Mouse (Mus musculus) thymus, postnatal 10 days (tissue): Measurements from ENCODE around the gene Katnb1.

Experiments
- DNase-seq, 2 experiments: peaks; one replicate each; pipeline ENCODE4 v3.0.0; 2021; ENCODE audit warnings: low spot score in 2 of 2

The Katnb1 gene

DNA sequence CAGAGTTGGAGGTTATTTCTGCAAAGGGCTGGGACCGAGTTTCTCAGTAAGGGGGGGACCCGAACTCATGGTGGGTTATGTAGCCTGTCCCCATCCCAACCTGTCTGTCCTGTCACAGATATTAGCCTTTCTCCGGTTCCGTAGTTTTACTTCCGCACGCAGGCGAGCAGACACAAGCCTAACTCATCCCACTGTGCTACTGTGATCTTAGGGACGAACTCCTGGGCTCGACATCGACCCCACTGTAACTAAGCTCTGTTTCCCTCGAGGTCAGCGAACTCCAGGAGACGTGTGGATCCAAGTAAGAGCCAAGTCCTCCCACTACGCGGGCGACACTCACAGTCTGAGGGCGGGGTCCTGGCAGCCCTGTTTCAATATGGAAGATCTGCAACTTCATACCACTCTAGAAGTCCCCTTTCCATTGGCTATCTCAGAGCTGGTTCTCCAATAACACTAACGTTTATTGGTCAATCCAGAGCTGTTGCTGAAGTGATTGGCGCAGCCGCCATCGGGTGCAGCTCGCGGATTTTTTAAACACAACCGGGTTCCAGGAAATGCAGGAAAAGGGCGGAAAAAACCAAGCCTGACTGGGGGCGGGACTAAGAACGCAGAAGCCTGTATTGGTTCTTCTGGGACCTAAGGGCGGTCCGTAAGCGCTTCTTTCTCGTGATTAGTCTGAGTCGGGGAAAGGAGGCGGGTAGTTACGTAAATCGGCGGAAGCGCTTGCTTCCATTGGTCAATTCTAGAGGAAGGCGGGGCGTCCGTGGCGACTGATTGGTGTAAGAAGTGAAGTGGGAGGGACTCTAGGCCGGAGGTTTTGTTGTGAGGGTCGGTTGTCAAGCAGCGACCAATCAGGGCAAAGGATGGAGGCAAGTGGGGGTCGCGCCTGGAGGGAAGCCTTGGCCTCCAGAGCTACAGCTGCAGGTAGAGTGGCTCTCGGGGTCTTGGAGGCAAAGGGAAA is at the start of gene Katnb1:
Katnb1 (plus strand) TSS at position 806 of the 961 bp plus-strand sequence.
- DNase-seq = peak; percentile 97 to 99

DNA sequence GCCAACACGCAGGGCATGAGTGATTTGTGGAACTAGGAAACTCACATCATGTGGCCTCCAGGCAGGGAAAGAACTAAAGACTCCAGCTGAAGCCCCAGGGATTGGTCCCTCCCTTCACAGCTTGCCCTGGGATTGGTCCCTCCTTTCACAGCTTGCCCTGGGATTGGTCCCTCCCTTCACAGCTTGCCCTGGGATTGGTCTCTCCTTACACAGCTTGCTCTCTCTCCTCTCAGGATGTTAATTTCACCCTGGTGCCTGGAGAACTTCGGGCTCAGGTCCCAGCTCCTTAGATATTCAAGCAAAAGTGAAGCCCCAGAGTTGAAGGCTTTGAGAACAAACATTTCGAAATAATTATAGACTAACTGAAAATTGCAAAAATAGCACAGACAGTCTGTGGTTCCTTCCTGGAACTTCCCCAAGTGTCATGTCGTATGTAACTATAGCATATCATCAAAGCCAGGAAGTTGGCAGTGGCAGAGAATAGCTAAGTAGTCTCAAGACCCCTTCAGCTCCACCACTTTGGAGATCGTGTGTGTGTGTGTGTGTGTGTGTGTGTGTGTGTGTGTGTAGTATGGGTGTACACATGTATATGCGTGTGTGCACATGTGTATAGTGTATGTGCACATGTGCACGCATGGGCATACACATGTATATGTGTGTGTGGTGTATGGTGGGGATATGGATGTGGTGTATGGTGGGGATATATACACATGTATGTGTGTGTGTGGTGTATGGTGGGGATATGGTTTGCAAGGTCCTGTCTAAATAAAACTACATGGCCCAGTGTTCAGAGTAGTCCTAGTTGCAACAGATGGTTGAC is 43.7 kb upstream of the Katnb1 start:
- DNase-seq = no peak

DNA sequence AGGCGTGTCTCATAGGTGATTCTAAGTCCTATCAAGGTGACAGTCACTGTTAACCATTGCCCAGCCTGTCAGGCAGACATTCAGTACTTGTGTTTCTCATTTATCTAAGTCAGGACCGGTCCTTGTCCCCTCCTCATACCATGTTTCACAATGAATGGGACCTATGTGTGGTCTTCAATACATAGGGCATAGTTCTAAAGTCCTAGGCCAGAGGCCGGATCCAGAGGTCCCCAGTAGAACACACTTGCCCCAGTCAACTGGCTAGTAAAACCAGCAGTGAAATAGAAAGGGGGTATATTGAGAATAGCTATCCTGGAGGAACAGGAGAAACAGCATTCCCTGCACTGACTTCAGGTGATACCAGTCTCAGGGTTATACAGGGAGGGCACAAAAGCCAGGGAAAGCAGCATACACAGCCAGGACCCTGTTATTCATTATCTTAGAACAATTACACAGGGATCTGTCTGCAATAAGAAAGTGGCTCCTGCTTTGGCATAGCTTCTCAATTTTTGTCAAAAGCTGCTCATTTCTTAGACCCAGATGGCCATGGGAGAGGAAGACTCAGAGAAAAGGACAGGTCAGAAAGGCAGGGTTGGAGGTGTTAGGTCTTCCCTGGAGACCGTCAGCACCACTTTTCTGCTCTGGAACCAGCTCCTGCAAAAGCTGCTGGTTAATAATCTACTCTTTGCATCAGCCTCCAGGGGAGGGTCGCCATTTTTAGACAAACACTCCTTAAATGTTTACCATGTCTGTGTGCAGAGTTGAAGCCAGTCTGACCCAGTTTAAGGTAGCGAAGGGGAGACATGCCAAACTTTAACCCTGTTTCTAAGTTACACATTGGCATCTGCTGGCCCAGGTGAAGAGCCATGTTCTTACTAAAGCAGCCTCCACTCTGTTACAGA is 38.9 kb upstream of the Katnb1 start:
- no peak for DNase-seq

DNA sequence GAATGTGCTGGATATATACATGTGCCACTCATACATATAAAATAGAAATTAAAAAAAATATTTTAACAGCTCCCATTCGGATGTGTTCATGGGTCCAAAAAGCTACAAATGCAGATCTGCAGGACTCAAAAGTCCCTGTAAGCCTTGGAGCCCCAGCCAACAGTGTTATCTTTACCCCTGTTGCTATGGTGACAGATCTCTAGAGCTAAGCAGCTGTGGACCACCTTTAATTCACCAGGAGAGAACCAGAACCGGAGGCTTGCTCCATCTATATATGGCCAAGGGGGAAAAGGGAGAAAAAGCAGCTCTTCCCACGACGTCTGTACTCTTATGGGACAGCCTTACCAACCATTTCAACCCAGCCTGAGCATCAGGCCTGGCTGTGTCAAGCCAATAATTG is 36.2 kb upstream of the Katnb1 start:
- DNase-seq = no peak

DNA sequence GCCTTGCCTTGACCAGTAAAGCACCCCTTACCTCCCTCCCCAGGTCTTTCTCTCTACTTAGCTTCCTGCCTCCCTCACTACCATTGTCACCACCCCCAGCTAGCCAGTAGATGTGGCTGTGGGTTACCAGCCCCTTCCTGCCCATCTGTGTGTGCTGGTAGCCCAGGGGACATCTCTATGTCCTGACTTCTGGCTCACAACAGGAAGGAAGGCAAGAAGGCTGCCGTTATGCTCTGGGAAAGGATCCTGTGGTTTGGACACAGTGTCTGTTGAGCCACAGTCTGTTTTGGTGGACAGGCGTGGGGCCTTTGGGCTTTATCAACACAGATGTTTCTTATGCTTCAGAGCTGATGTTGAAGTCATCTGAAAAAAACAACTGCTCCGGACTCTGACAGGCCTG is 34.0 kb upstream of the Katnb1 start:
- no peak for DNase-seq

DNA sequence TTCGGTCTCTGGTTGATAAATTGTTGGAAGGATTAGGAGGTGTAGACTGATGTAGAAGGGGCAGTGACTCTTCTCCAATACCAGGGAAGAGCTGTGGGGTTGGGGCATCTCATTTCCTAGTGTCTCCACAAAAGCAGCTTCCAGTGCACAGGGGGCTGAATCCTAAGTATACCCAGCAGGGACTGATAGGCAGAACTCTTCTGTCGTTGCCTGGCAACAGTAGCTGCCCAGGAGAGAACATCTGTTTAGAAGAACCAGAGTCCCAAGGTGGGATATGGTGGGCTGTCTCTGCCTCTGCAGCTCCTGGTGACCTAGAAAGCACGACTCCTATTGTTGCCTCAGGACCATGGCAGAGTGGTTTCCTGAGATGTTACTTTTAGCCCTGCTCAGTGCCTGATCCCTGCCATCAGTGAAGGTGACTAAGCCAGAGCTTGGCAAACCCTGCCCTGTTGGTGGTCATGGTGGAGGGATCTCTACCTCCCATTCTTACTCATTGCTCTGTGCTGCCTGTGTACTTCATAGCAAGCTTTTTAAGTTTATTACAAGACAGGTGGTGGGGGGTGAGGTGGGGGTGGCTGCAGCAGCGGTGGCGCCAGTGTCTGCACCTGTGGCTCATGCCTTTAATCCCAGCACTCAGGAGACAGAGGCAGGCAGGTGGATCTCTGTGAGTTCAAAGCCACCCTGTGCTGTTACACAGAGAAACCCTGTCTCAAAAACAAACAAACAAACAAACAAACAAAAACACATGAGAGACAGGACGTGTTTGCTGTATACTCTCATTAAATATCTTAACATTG is 32.9 kb upstream of the Katnb1 start:
- DNase-seq = no peak

DNA sequence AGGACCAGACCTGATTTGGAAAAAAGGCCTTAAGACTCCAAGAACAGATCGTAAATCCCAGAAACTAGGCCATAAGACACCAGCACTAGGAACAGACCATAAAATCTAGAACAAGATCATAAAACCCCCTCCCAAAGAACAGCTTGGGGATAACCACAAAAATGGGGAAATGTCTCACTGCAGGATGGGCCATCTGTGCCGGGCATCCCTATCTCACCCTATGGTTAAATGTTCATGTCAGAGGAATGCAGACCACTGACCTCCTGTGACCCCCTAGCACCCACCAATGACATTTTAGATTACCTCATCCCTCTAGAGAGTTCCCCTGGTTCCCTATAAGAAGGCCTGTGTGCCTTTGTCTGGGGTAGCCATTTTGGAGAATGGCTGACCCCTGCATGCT is 31.4 kb upstream of the Katnb1 start:
- no peak for DNase-seq

DNA sequence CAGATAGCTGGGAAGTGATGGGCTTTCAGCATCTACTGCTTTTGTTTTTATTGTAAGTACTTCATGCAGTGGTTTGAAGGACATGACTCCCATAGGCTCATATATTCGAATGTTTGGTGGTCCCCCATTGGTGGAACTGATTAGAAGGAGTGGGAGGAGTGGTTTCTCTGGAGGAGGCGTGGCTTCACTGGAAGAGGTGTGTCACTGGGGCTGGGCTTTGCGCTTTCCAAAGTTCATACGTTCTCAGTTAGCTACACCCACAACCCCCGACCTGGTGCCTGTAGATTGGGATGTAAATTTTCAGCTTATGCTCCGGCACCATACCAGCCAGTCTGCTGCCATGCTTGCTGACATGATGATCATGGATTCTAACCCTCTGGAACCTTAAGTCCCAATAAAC is 26.5 kb upstream of the Katnb1 start:
- DNase-seq = no peak

DNA sequence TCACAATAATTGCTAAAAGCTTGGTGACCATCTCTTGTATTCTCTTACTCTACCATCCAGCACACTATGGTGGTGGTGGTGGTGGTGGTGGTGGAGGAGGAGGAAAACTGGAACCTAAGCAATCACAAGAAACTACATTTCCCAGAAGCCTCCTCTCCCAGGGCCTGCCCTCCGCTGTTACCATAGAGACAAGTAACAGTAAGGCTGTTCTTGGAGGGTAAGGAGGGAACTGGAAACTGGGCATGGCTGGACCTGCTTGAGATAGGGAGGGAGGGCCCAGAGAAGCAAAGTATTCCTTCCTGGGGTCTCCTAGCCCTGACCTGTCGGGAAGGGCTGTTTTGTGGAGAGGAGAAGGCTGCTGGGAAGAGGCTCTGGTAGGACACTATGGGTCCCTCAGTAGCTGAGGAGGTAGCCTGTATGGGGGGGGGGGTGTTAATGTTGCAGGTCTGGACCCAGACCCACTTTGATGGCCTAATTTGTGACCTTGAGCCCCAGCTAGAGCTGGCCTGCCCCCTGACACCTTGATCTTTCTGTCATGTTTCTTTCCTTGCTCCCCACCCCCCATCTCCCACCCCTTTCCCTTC is 26.0 kb upstream of the Katnb1 start, which contains the start of gene Drc7:
Drc7 (plus strand) TSS at position 177 of the 584 bp plus-strand sequence.
- no peak for DNase-seq

DNA sequence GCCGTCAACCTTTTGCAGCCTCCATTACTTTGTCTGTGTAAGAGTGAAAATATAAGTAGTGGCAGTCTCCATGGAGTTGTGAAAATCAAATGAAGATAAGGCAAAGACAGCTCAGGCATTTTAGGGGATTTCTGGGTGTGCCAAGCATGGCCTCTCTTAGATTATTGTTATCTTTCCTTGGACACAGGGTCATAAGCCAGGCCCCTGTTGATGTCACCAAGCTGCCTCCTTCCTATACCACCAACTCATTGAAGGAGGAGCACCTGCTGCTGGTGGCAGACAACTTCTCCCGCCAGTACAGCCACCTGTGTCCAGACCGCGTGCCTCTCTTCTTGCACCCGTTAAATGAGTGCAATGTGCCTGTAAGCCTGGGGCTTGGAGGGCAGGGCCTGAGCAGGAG is 24.6 kb upstream of the Katnb1 start:
- no peak for DNase-seq

DNA sequence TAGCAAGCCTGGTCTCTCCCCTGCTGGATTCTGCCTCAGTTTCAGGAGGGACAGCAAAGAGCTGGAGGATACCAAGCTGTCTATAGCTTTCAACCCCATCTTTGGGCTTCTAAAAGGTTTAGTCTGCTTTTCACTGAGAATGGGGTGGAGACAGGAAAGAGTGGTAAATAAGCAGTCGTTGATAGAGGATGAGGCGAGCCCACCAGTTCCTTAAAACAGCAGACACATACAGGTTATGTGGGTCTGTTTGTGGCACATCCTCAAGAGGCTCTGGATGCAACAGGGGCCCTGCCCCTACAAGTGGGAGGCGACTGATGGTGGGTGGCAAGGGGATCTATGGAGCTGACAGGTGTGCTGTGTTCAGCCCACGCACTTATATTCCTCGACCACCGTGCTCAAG is 22.3 kb upstream of the Katnb1 start:
- no peak for DNase-seq

DNA sequence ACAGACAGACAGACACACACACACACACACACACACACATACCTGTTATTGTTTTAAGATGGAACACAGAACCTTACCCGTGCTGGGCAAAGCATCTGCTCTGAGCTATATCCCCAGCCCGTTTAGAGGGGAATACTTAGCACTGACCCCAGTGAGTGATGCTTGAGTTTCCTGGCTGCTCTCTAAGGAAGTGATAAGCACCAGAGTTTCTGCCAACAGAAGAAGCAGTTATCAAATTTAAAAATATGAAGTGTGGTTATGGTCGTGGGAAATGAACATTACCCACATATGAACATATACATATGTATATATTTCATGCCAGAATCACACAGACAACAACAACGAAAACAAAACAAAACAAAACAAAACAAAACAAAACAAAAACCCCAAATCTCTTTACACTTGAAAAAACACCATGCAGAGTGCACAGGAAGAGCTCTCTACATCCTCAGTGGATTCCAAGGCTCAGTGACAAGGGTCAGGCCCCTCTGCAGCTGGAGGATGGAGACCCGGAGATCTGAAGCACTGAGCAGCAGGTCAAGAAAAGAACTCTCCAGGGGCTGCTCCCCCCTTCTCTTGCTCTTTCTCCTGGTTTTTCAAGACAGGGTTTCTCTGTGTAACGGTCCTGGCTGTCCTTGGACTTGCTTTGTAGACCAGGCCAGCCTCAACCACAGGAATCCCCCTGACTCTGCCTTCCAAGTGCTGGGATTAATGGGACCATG is 21.0 kb upstream of the Katnb1 start:
- no peak for DNase-seq

DNA sequence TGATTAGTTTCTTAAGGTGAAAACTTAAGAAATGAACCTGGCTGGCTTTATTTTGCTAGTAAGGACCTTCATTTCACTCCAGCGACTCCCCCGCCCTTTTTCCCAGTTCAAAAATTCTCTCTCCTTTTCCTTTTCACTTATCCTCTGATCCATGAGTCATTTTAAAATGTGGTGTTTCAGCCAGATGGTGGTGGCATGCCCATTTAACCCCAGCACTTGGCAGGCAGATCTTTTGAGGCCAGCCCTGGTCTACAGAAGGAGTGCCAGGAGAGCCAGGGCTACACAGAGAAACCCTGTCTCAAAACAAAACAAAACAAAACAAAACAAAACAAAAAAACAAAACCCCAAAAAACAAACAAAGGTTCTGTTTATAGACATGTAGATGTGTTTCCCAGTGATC is 16.5 kb upstream of the Katnb1 start:
- DNase-seq = no peak

DNA sequence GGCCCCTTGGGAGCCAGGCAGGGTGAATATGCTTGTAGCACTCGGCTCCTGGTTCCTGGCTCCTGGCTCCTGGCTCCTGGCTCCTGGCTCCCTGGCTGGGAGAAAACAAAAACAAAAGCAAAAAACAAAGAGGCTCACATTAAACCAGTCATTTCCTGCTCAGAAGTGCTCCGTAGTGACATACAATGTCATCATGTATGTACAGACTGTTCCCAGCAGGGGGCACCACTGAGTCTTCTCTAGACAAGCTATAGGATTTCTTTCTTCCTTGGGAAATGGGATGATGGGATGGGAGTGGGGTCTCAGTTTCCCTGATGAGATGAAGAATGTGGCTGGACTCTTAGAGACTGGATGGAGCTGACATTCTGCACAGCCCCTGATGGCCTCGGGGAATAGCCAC is 13.4 kb upstream of the Katnb1 start:
- peak; percentile 66 to 81 for DNase-seq

DNA sequence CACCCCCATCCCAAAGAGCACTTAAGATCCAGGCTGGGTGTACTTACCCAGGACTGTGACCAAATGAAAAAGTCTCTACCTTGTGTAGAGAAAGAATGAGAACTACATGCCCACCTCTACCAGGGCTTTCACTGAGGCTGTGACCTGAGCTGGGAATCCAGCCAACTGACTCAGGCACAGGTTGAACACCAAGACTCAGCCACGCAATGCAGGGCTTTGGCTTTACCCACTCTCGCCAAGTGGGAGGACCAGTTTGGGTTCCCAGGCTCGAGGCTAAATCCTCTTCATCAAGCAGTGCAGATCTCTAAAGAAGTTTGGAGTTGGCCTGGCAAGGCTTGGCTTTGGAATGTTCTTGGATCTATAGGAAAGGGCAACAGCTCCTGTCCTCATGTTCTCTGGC is 5.5 kb upstream of the Katnb1 start:
- DNase-seq = no peak

DNA sequence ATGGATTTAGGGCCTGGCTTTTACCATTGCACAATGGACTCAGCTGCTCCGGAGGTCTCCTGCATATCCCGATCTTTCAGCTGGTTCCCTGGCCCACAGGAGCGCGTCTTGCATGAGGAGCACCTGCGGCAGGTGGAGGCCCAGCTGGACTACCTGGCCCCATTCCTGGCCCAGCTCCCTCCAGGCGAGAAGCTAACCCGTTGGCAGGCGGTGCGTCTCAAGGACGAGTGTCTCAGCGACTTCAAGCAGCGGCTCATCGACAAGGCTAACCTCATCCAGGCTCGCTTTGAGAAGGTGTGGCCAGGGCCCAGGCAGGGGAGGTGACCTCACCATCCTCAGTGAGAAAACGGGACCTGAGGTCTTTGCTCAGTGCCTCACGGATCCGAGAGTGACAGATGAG is 4.8 kb upstream of the Katnb1 start:
- no peak for DNase-seq

DNA sequence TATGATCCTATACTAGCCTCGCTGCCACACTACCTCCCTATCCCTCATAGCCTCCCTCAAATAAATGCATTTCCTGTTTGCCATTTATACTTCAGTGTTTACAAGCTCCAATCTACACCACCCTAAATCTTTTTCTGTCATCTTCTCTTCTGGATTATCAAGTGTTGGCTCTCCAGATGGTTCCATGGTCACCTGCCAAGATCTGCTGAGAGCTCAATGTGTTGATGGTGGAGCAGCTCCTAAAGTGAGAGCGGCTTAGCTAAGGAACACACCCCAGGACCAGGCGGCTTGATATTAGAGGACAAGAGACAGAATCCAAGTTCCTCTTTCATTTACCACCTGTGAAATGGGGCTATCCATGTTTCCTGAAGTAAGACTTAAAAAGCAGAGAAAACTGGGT is 2.9 kb upstream of the Katnb1 start:
- DNase-seq = no peak

DNA sequence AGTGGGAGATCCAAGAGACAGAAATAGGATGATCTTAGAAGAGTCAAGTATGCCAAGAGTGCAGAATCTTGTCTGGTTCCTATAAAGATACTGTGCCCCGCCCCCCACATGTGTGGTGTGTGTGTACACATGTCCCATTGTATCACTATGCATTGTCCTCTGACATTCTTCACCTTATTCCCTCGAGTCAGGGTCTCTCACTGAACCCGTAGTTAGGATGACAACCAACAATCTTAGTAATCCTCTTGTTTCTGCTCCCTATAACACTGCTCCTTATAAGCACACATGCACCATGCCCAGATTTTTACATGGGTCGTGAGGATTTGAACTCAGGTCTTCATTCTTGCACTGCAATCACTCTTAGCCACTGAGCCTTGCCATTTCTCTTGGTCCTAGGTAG is 1.7 kb upstream of the Katnb1 start:
- no peak for DNase-seq

DNA sequence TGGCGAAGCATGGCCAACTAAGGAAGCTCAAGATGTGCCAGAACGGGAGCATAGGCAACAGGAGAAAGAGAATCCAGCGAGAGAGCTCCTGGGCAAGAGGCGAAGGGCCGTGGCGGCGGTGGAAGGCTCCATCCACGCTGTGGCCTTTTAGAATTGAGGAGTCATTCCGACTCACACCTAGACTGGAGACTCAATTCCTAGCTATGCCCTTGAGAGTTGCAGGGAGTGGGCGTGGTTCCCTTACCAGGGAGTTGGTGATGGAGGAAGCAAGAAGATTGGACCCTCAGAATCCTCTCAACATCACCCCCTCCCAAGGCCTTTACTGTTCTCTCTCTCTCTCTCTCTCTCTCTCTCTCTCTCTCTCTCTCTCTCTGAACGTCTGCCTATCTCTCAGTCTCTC is 664 bp downstream of the Katnb1 start:
- no peak for DNase-seq

DNA sequence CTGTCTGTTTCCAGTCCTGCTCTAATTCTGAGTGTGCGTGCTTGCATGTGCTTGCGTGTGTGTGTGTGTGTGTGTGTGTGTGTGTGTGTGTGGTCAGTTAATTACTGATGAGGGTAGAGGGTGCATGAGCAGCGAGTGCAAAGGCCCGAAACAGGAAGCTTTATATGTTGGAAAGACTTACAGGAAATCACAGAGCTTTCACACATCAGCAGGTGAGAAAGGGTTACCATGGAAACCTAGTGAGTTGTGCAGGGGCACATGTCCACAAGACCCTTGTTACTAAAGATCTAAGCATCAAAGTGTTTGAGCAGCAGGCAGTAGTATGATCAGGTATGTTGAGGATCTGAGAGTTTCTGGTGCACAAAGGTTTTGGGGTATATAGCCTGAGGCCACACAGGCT is 3.3 kb downstream of the Katnb1 start:
- DNase-seq = no peak
